30 mouse cellular contexts compared by ENCODE assay signal in genomic region chr3:96506396-96507047, GRCm38 (mm10). TPM values are rescaled to one million over a fixed set of nuclear protein-coding genes. Genes with fewer than 3 reads are reported as not detected.
DNase-seq lines count a peak whose midpoint lies in the region; ATAC-seq and TF ChIP-seq lines count a peak whose summit lies in the region.
"Had no signal": no experiment of that assay in that cellular context is flagged by ENCODE, and none has a peak within 500 bp of the region (broad histone marks: within the 10 kb centered on the region; RNA-seq: fewer than 3 reads in every experiment).

No protein-coding gene starts in this region.

- no peaks in the 10 kb centered on the region for H3K36me3 ChIP-seq in kidney, embryonic 16.5 days (ENCODE audit: insufficient read depth, low read length)
- H3K36me3 ChIP-seq in C2C12 (ENCODE audit: control insufficient read depth, insufficient read depth), result no peaks in the 10 kb centered on the region
- H3K36me3 ChIP-seq: embryonic facial prominence, embryonic 10.5 days; G1E; hindbrain, embryonic 15.5 days; intestine, embryonic 15.5 days; limb, embryonic 12.5 days; liver, embryonic 12.5 days; midbrain, embryonic 12.5 days; neural tube, embryonic 13.5 days had no signal

- DNase-seq in gastrocnemius, adult 2 months, result peak; percentile 40
- no peak for DNase-seq in gastrocnemius, postnatal 10 days
- peak; percentile 1 for DNase-seq in kidney, postnatal 10 days
- DNase-seq in R1 (ENCODE audit: low read depth, low spot score), result peak; percentile 95
- no peak for DNase-seq in yolk sac, embryonic 10.5 days (ENCODE audit: low spot score)
- no peak for DNase-seq in adrenal gland, postnatal 36 days
- DNase-seq: cerebellum, adult 8-10 months; gastrocnemius, postnatal 36 days; heart, postnatal 4 days; kidney, adult 9 months; lung, adult 2 months; lung, postnatal 4 days; right cerebral cortex, postnatal 14 days; spleen, adult 18-20 months; thymus, postnatal 36 days had no signal

- no peak for ATAC-seq in kidney, embryonic 16.5 days (ENCODE audit: low FRiP score, low TSS enrichment)
- ATAC-seq: forebrain, embryonic 14.5 days; intestine, embryonic 15.5 days; liver, embryonic 12.5 days had no signal

- no peaks in the 10 kb centered on the region for H3K79me3 ChIP-seq in C2C12 (ENCODE audit: low read depth)

- WGBS in kidney, embryonic 16.5 days, result 91% methylated on average over 9 of the region's 9 CpGs

- no peak overlapping the region for H3K4me3 ChIP-seq in gastrocnemius, adult 2 months
- no peak overlapping the region for H3K4me3 ChIP-seq in kidney, embryonic 16.5 days (ENCODE audit: low read length)
- no peak overlapping the region for H3K4me3 ChIP-seq in C2C12 (ENCODE audit: insufficient read depth, poor library complexity, severe bottlenecking)
- H3K4me3 ChIP-seq: embryonic facial prominence, embryonic 10.5 days; hindbrain, embryonic 15.5 days; intestine, embryonic 15.5 days; limb, embryonic 12.5 days; liver, embryonic 12.5 days; midbrain, embryonic 12.5 days; neural tube, embryonic 13.5 days had no signal

- H3ac ChIP-seq in C2C12 (ENCODE audit: control insufficient read depth, insufficient read length, low read depth), result no peak overlapping the region

- no peak overlapping the region for H3K9ac ChIP-seq in kidney, embryonic 16.5 days (replicated peaks; ENCODE audit: low read length)
- H3K9ac ChIP-seq: hindbrain, embryonic 15.5 days; intestine, embryonic 15.5 days; limb, embryonic 12.5 days; liver, embryonic 12.5 days; midbrain, embryonic 12.5 days; neural tube, embryonic 13.5 days had no signal

- H3K79me2 ChIP-seq in C2C12 (ENCODE audit: control insufficient read depth, insufficient read depth), result no peaks in the 10 kb centered on the region

- H3K4me2 ChIP-seq in kidney, embryonic 16.5 days (replicated peaks; ENCODE audit: low read depth, low read length), result no peak overlapping the region
- H3K4me2 ChIP-seq: hindbrain, embryonic 15.5 days; intestine, embryonic 15.5 days; limb, embryonic 12.5 days; liver, embryonic 12.5 days; midbrain, embryonic 12.5 days; neural tube, embryonic 13.5 days had no signal

- no peaks in the 10 kb centered on the region for H3K27me3 ChIP-seq in kidney, embryonic 16.5 days (ENCODE audit: insufficient read depth, low read length)
- no peaks in the 10 kb centered on the region for H3K27me3 ChIP-seq in C2C12 (ENCODE audit: control insufficient read depth, insufficient read depth, insufficient read length)
- H3K27me3 ChIP-seq: hindbrain, embryonic 15.5 days; intestine, embryonic 15.5 days; limb, embryonic 12.5 days; liver, embryonic 12.5 days; midbrain, embryonic 12.5 days; neural tube, embryonic 13.5 days had no signal

- TF ChIP-seq CTCF in gastrocnemius, adult 2 months (IDR thresholded peaks at IDR 0.05), result no peak
- no peak for TF ChIP-seq CTCF in C2C12 (IDR thresholded peaks at IDR 0.05; ENCODE audit: control insufficient read depth, insufficient read depth, insufficient read length)

- H3K27ac ChIP-seq in gastrocnemius, adult 2 months, result peak overlapping the region; percentile 88
- no peak overlapping the region for H3K27ac ChIP-seq in kidney, embryonic 16.5 days (ENCODE audit: low read length)
- H3K27ac ChIP-seq: embryonic facial prominence, embryonic 10.5 days; hindbrain, embryonic 15.5 days; intestine, embryonic 15.5 days; limb, embryonic 12.5 days; liver, embryonic 12.5 days; midbrain, embryonic 12.5 days; neural tube, embryonic 13.5 days had no signal

- intact Hi-C loops in gastrocnemius, adult 2 months (cut with DNase I), result loop anchor here (10.0 kb wide), 1 partner anchor 242 kb away; the partner anchor contains the start of genes Hist2h2bb, Hist2h3b and Hist2h4

- H3K9me3 ChIP-seq in kidney, embryonic 16.5 days (ENCODE audit: low read length), result no peaks in the 10 kb centered on the region
- H3K9me3 ChIP-seq: embryonic facial prominence, embryonic 10.5 days; G1E; hindbrain, embryonic 15.5 days; intestine, embryonic 15.5 days; limb, embryonic 12.5 days; liver, embryonic 12.5 days; midbrain, embryonic 12.5 days; neural tube, embryonic 13.5 days had no signal

- 0 out of 2 replicates have a peak, but pooled peaks cover 2% of the 10 kb centered on the region for H3K4me1 ChIP-seq in kidney, embryonic 16.5 days (ENCODE audit: insufficient read depth, low read length)
- H3K4me1 ChIP-seq: intestine, embryonic 15.5 days; limb, embryonic 12.5 days; midbrain, embryonic 12.5 days had no signal

TF ChIP-seq in C2C12, 6 proteins besides CTCF, POLR2A, EP300 and RAD21:
- TF ChIP-seq CEBPB (IDR thresholded peaks at IDR 0.05; ENCODE audit: low read depth) (no peak), USF1 (IDR thresholded peaks at IDR 0.05; ENCODE audit: low read depth) (peak; percentile 50), FOSL1 (IDR thresholded peaks at IDR 0.05; ENCODE audit: insufficient read depth, low read length, poor library complexity, severe bottlenecking) (no peak)

RNA-seq across cellular contexts. Expression of gene Hfe2, which starts 18.4 kb away (rescaled TPM):
- total RNA-seq in gastrocnemius, adult 2 months (2021), result 100 to 1,000 TPM; 590 to 675 TPM
- total RNA-seq in gastrocnemius, postnatal 10 days (2021), result 100 to 1,000 TPM; 383 to 415 TPM
- polyA plus RNA-seq in kidney, embryonic 16.5 days (2015; fragmentation: Nextera tagmentation; extraction: Ambion mirVana), result 0.37 and 0.69 TPM in 2 replicates
- 0.23 TPM for polyA plus RNA-seq in C2C12 (2012; fragmentation: generic; extraction: Trizol)
- not detected for total RNA-seq in adrenal gland, postnatal 36 days (2021)
- total RNA-seq: common myeloid progenitor, adult 5-6 weeks; G1E had no signal
- polyA plus RNA-seq: G1E had no signal

RNA-seq across cellular contexts. Expression of gene Txnip, which starts 51.2 kb away (rescaled TPM):
- total RNA-seq in gastrocnemius, adult 2 months (2021), result 100 to 1,000 TPM; 541 to 557 TPM
- 100 to 1,000 TPM; 484 to 520 TPM for total RNA-seq in gastrocnemius, postnatal 10 days (2021)
- polyA plus RNA-seq in kidney, embryonic 16.5 days (2015; fragmentation: Nextera tagmentation; extraction: Ambion mirVana), result 191 and 197 TPM in 2 replicates
- 1.2 TPM for polyA plus RNA-seq in C2C12 (2012; fragmentation: generic; extraction: Trizol)
- total RNA-seq in adrenal gland, postnatal 36 days (2021), result 100 to 1,000 TPM; 515 to 572 TPM

RNA-seq across cellular contexts. Expression of gene BC107364, which starts 54.4 kb away (rescaled TPM):
- not detected for total RNA-seq in gastrocnemius, adult 2 months (2021)
- not detected for total RNA-seq in gastrocnemius, postnatal 10 days (2021)
- polyA plus RNA-seq in kidney, embryonic 16.5 days (2015; fragmentation: Nextera tagmentation; extraction: Ambion mirVana), result 0.25 TPM in 1 of 2 replicates, not detected in the other
- not detected for polyA plus RNA-seq in C2C12 (2012; fragmentation: generic; extraction: Trizol)
- total RNA-seq in adrenal gland, postnatal 36 days (2021), result not detected
- total RNA-seq: adrenal gland, adult 18-20 months; common myeloid progenitor, adult 5-6 weeks; gastrocnemius, postnatal 36 days; layer of hippocampus, postnatal 14 days; left cerebral cortex, postnatal 10 days had no signal
- polyA plus RNA-seq: embryonic facial prominence, embryonic 10.5 days; forebrain, embryonic 14.5 days; G1E; hindbrain, embryonic 15.5 days; limb, embryonic 12.5 days; liver, embryonic 12.5 days; lung, adult 2 months; midbrain, embryonic 12.5 days; neural tube, embryonic 13.5 days had no signal

Comparison
In these comparisons a context has a peak if more than half of its experiments do, and no peak if none do; other contexts are left out.
1. DNase-seq: peak in gastrocnemius, adult 2 months (single experiment), kidney, postnatal 10 days (single experiment) and R1 (single experiment); none in gastrocnemius, postnatal 10 days (single experiment), yolk sac, embryonic 10.5 days (single experiment) and adrenal gland, postnatal 36 days (0 of 2).
2. RNA of gene Hfe2, which starts 18.4 kb away (total RNA-seq): 590 to 675 TPM in gastrocnemius, adult 2 months and 383 to 415 TPM in gastrocnemius, postnatal 10 days; not detected in adrenal gland, postnatal 36 days; every median in the first group is over 100 times any median in the second.